Mouse (Mus musculus): Measurements from ENCODE around the gene Msh2.

- TF ChIP-seq GATA1 (IDR thresholded peaks at IDR 0.05; ENCODE audit: low read length) (no peak), TAL1 (IDR thresholded peaks at IDR 0.05; ENCODE audit: low read length) (no peak)
These were observed 28.0 kb downstream of the Msh2 start for GRCm38 (mm10) chr17:87700101-87700500.
